Mouse (Mus musculus) ES-Bruce4 (cell line): ENCODE data around the gene Sgsm2. TPM values are rescaled to one million over a fixed set of nuclear protein-coding genes. Genes with fewer than 3 reads are reported as not detected.

Source experiments
- H3K27ac ChIP-seq: 2 replicates; pipeline ENCODE4 v1.5.1; 2012; ENCODE audit warnings: low read length, inconsistent platforms; ENCODE audit not compliant: insufficient read depth
- H3K27me3 ChIP-seq: 2 replicates; pipeline ENCODE4 v1.6.1; 2012; ENCODE audit warnings: mild to moderate bottlenecking, low read length, inconsistent platforms; ENCODE audit not compliant: control insufficient read depth, poor library complexity, insufficient read depth, severe bottlenecking
- H3K36me3 ChIP-seq: 2 replicates; pipeline ENCODE4 v1.6.1; 2012; ENCODE audit warnings: inconsistent platforms, mild to moderate bottlenecking, low read length, moderate library complexity; ENCODE audit not compliant: control insufficient read depth, poor library complexity, insufficient read depth, severe bottlenecking
- H3K4me1 ChIP-seq: one replicate; pipeline ENCODE4 v1.8.1; 2011; ENCODE audit warnings: low read length; ENCODE audit not compliant: control insufficient read depth, insufficient read depth
- H3K4me3 ChIP-seq: 2 replicates; pipeline ENCODE4 v1.5.1; 2011; ENCODE audit warnings: low read depth, mild to moderate bottlenecking, low read length
- H3K9ac ChIP-seq: 2 replicates; pipeline ENCODE4 v1.6.1; 2012; ENCODE audit warnings: low read depth, mild to moderate bottlenecking, inconsistent platforms; ENCODE audit not compliant: poor library complexity, severe bottlenecking
- H3K9me3 ChIP-seq: replicated peaks from 2 replicates; pipeline ENCODE4 v1.6.1; 2012; ENCODE audit warnings: mild to moderate bottlenecking, low read length, inconsistent platforms; ENCODE audit not compliant: control insufficient read depth, poor library complexity, insufficient read depth, severe bottlenecking
- CTCF ChIP-seq: IDR thresholded peaks from one replicate; pipeline ENCODE4 v1.8.1; 2011; ENCODE audit warnings: low read depth, low read length
- EP300 ChIP-seq: IDR thresholded peaks from 2 replicates; pipeline ENCODE4 v1.6.1; 2011; ENCODE audit warnings: low read depth, low read length; ENCODE audit not compliant: insufficient read depth
- POLR2A ChIP-seq: IDR thresholded peaks from one replicate; pipeline ENCODE4 v1.8.1; 2011; ENCODE audit warnings: low read length; ENCODE audit not compliant: insufficient read depth
- polyA plus RNA-seq: library from polyadenylated mRNA; stranded (reverse); fragments of >200 nt; gene quantifications from 2 replicates; pipeline ENCODE4 v1.2.4, GENCODE M21; 2011; ENCODE audit warnings: low read depth; ENCODE audit not compliant: missing spikeins, insufficient read depth, insufficient read length

Sgsm2 gene
- polyA plus RNA-seq, 1 experiment: 17.4 TPM

DNA sequence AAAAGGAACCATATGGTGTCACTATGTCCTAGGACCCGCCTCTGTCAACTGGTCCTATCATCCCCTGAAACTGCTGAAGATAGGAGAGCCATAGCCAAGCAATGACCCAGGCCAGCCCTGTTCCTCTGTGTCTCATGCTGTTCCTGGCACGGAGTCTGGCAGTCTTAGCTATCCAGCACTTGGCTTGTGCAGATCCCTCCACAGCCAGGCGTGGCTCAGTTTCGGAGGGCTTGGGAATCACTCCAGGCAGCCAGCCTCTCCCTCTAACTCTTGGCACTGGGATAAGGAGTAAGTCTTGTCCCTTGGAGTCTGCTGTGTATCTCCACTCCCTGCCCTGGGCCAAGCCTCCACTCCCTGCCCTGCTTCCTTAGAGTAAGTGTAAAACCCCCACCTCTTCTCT, 30.2 kb downstream of the Sgsm2 start:
- no peak overlapping the region for H3K9ac ChIP-seq
- no peaks in the 10 kb centered on the region for H3K4me1 ChIP-seq
- no peak overlapping the region for H3K4me3 ChIP-seq
- TF ChIP-seq EP300 (no peak), POLR2A (no peak), CTCF (no peak)
- no peaks in the 10 kb centered on the region for H3K27me3 ChIP-seq
- no peaks in the 10 kb centered on the region for H3K36me3 ChIP-seq
- H3K9me3 ChIP-seq: no peaks in the 10 kb centered on the region
- no peak overlapping the region for H3K27ac ChIP-seq

DNA sequence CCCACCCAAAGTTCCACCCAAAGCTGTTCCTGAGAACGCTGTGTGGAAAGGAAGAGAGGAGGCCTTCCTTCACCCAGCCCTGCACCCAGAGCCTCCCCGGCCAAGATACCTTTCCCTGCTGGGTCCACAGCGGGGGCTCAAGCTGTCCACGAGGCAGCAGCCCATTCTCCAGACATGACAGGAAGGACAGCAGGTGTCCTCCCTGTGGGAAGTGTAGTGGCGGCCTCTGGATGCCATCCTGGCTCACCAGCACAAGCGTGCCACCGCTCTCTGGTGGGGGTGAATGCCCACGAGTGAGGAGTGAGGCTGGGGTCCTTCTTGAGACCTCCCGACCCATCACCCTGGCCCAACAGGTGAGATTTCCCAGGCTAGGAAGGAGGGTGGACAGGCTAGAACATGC, 31.6 kb downstream of the Sgsm2 start:
- Histone ChIP-seq H3K27me3 (no peaks in the 10 kb centered on the region), H3K4me1 (no peaks in the 10 kb centered on the region), H3K9ac (no peak overlapping the region), H3K9me3 (no peaks in the 10 kb centered on the region), H3K4me3 (no peak overlapping the region), H3K36me3 (no peaks in the 10 kb centered on the region), H3K27ac (no peak overlapping the region)
- no peak for TF ChIP-seq POLR2A
- no peak for TF ChIP-seq EP300
- TF ChIP-seq CTCF: no peak

DNA sequence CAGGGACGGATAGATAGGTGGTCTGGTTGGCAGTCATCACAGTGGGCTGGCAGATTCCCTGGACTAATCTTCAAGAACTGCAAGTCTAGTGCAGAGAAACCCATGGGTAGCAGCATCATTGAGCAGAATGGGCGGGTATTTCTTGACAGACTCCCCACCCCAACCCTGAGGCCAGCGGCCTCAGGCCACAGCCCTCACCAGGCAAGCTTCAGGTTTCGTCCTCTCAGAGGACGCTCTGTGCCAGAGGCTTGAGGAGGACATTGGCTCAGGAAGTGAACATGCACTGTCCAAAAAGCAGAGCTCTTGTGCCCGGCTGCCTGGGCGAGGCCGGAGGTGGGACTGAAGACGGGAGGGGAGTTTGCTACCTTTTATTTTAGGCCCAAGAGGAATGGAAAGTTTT, 32.4 kb downstream of the Sgsm2 start:
- Histone ChIP-seq H3K36me3 (no peaks in the 10 kb centered on the region), H3K27ac (no peak overlapping the region)
- TF ChIP-seq CTCF (no peak), POLR2A (no peak), EP300 (no peak)

DNA sequence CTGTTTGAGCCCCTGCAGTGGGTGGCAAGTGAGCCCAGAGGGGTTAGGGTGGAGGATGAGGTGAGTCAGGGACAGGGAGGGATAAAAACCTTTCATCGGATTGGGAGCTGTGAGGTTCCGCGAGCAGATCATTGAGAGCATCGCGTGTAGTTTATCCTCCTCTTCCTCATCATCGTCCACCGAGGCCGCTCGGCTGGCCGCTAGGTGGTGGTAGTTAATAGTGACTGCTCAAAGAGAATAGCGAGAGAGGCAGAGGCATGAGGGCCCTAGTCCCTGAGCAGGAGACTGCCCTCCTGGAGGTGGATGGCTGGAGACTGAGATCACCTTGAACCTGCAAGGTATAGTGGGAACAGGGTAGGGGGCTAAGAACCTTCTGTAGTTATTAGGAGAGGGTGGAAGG, 33.4 kb downstream of the Sgsm2 start:
- Histone ChIP-seq H3K27ac (no peak overlapping the region), H3K9me3 (no peaks in the 10 kb centered on the region), H3K4me1 (no peaks in the 10 kb centered on the region), H3K36me3 (no peaks in the 10 kb centered on the region), H3K27me3 (no peaks in the 10 kb centered on the region), H3K9ac (no peak overlapping the region), H3K4me3 (no peak overlapping the region)
- TF ChIP-seq POLR2A (no peak), CTCF (peak; percentile 62)

More for the DNA sequence above, 32.4 kb downstream of the Sgsm2 start:
- no peaks in the 10 kb centered on the region for H3K4me1 ChIP-seq
- H3K27me3 ChIP-seq: no peaks in the 10 kb centered on the region
- H3K9ac ChIP-seq: no peak overlapping the region
- no peaks in the 10 kb centered on the region for H3K9me3 ChIP-seq
- no peak overlapping the region for H3K4me3 ChIP-seq

DNA sequence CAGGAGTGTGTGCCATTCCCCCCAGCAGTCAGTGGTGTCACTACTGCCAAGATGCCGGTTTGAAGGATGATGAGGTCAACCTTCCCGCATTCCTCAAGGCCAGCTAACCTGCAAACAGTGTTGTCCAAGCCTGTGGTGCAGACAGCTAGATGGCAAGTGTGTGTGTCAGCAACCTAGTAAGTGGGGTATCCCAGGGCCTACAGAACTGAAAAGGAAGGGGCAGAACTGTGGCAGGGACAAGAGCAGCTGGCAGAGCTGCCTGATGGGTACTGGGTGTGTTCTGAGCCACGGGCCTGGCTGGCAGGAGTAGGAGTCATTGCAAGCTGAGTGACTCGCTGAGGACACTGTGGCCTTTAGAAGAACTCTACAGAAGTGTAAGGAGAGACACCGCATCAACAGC, 34.7 kb downstream of the Sgsm2 start:
- peaks cover 2% of the 10 kb centered on the region for H3K4me1 ChIP-seq
- no peak overlapping the region for H3K9ac ChIP-seq
- no peaks in the 10 kb centered on the region for H3K27me3 ChIP-seq
- no peak overlapping the region for H3K4me3 ChIP-seq
- no peaks in the 10 kb centered on the region for H3K9me3 ChIP-seq
- no peaks in the 10 kb centered on the region for H3K36me3 ChIP-seq
- no peak overlapping the region for H3K27ac ChIP-seq
- TF ChIP-seq CTCF: no peak
- TF ChIP-seq POLR2A: no peak
- no peak for TF ChIP-seq EP300

DNA sequence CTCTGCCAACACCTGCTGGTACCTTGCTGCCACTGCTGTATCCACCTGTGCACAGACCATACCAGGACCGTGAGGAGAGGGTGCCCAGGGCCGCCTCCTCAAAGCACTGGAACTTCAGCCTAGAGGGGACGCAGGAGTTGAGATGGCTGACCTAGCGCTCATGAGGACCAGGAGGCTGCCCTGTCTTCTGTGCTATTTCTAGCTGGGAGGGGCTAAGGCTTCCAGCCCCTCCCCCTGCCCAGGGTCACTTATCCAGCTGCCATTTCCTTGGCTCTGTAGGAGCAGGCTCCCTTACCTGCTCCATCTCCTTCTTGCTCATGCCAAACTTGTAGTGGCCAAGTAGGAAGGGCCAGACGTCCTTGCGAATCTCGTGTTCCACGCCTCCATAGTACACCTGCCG, 39.1 kb downstream of the Sgsm2 start:
- no peaks in the 10 kb centered on the region for H3K9me3 ChIP-seq
- no peaks in the 10 kb centered on the region for H3K27me3 ChIP-seq
- H3K4me1 ChIP-seq: peaks cover 2% of the 10 kb centered on the region
- no peak overlapping the region for H3K27ac ChIP-seq
- H3K4me3 ChIP-seq: peak overlapping the region; percentile 17; the same call in 1 of the 2 replicates
- H3K36me3 ChIP-seq: no peaks in the 10 kb centered on the region
- no peak overlapping the region for H3K9ac ChIP-seq
- TF ChIP-seq POLR2A: no peak
- no peak for TF ChIP-seq CTCF
- no peak for TF ChIP-seq EP300
